Mouse (Mus musculus): ENCODE measurements at regions not wholly inside any gene's neighbourhood (a gene's known extent, or its start where the extent isn't known, plus 50 kb on each side); places are given as distances from the start of the nearest gene placed in this dataset.

- no peak for DNase-seq (ENCODE audit: low spot score in 2 of 2)
Measured at GRCm38 (mm10) chr2:74977828-74978227, 152.2 kb downstream of the Mtx2 start.

DNA sequence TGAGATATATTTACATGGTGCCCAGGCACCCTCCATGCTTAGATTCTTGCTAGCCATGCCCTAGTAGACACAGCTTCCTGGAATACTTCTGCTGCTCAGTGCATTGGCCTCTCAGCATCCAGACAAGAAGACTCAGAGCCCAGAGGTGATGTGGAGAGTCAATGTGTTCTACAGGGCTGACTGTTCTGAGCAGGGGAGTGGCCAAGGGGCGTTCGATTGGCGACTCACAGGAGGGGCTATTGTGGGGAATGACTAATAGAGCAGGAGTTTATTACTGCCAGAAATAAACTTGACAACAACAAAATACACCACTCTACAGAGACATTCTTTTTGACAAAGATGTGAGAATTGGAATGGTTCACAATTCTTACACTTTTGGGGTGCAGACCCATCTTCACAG, 156.3 kb downstream of the Mtx2 start:
- no peak for DNase-seq (ENCODE audit: low spot score in 2 of 2)

GRCm38 (mm10) chr2:74993802-74994201, 168.2 kb downstream of the Mtx2 start:
- no peak for DNase-seq (ENCODE audit: low spot score in 2 of 2)

DNA sequence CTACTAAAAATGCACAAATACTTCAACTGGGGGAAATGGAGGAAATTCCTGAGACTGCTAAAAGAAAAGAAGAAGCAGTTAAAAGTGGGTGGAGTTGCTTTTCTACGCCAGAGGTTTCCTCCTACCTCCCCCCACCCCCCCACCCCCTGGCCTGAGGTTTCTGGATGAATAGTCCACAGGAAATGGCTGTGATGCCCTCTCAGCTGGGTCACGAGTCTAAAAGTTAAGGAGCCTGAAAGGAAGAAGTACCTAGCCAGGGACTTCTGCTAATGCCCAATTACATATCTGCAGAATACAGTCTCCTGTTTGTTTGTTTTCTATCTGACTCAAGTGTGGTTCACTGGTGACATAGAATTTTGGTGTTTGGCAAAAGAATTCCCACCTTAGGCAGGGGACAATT, 169.4 kb downstream of the Mtx2 start:
- no peak for DNase-seq (ENCODE audit: low spot score in 2 of 2)

GRCm38 (mm10) chr2:74997736-74998135, 172.1 kb downstream of the Mtx2 start:
- no peak for DNase-seq (ENCODE audit: low spot score in 2 of 2)

- DNase-seq (ENCODE audit: low spot score in 2 of 2), result no peak
Measured at GRCm38 (mm10) chr2:75000368-75000796, 174.8 kb downstream of the Mtx2 start.

DNA sequence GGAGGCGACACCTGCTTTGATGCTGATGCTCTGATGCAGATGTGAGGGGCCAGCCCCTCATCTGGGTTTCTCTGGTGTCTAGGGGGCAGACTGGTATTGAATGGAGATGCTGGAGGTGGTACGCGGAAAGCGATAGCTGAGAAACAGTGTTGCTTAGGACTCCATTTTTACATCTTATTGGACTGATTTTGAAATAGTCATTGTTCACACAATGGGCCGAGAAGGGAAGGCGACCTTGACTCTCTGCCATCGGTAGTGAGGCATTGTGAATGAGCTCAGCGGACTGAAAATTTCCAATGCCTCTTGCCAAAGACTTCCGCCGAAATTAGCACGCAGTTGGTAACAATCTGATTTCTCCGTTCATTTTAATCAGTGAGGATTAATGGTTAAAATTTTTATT, 177.0 kb downstream of the Mtx2 start:
- no peak for DNase-seq (ENCODE audit: low spot score in 2 of 2)

GRCm38 (mm10) chr2:75008116-75008515, 182.5 kb downstream of the Mtx2 start:
- DNase-seq (ENCODE audit: low spot score in 2 of 2), result no peak

DNA sequence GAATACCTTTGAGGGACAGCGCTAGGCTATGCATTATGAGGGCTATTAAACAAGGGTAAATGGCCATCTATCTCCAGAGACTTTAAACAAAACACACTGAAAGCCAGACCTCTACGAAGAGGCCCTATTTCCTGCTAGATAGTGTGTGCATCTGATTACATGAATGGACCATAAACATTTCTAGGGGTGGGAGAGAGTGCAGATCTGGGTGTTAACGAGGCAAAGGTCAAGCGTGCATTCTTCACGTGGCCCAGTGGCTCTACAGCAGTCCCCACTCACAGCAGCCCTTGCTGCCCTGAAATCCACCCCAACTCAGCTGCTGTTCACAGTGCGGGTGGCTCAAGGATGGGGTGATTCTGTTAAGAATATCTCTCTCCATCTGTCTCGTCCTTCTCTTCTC, 185.0 kb downstream of the Mtx2 start:
- DNase-seq (ENCODE audit: low spot score in 2 of 2), result no peak

DNA sequence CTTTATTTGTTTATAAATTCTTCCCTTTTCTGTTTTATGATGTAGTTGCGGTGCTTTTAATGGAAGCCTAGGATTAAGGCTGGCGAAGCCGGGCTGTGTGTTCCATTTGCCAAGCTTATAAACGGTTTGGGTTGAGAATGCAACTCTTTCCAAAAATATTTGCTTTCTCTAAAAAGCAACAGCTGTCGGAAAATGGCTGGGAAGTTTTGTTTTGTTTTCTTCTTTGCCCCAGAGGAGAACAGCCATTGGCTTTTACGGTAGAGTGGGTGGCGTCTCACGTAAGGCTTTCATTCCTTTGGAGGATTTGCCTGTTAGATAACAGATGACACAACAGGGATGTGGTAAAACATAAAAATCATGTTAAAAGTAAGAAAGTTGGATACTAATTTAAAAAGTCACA, 186.4 kb downstream of the Mtx2 start:
- DNase-seq (ENCODE audit: low spot score in 2 of 2), result no peak

DNA sequence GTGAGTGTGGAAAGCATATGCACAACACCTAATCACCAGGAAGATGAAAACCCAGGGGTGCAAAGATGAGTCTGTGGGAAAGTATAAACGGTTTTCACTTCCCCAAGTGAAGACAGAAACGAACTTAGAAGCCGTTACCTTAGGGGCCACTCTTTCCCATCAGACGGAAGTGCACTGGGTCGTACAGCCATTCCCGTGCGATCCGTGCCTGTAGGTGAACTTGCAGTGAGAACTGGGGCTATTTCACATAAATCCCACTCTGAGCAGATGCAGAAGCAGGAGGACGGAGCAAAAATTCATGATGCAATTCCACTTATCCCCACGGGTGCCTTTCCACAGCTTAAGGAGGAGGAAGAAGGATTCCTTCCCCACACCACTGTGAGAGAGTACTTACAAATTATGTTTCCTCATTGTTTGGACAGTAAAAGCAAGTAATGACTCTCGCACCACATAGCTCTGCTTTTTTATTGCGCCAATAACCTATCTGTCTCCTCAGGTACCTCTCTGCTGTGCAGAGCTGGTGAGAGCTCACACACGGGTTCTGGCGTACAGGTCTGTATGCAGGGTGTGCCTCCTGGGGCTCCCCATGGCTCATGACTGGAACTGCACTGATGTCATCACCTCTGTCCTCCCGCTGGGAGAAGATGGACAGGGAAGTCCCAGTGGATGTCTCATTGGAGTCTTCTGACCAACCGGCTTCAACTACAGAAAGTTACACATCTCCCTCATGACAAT, 189.6 kb downstream of the Mtx2 start:
- no peak for DNase-seq (ENCODE audit: low spot score in 2 of 2)

GRCm38 (mm10) chr2:75019459-75019858, 193.9 kb downstream of the Mtx2 start:
- DNase-seq (ENCODE audit: low spot score in 2 of 2), result no peak

GRCm38 (mm10) chr2:75021639-75022038, 196.0 kb downstream of the Mtx2 start:
- no peak for DNase-seq (ENCODE audit: low spot score in 2 of 2)

DNA sequence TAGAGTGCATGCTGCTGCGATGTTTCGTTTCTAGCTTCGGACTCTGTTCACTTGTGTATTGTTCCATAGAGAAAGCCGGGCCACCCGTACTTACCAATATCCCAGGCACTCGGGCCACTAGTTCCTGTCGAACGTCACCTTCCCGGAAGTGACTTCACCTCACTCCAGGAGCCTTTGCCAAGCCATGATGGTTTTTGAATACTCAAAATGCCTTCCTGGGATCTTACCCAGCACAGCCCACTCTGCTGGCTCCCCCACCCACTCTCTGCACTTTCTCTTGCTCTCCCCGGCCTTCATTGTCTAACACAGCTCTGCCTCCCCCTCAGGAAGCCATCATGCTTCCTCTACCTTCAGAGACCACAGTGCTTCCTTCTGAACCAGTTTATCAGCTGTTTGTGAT, 202.5 kb downstream of the Mtx2 start:
- no peak for DNase-seq (ENCODE audit: low spot score in 2 of 2)

- DNase-seq (ENCODE audit: low spot score in 2 of 2), result peak in 1 of 2 experiments; percentile 5
Measured at GRCm38 (mm10) chr2:75029089-75029693, 203.6 kb downstream of the Mtx2 start.

GRCm38 (mm10) chr2:75034708-75035107, 209.1 kb downstream of the Mtx2 start:
- no peak for DNase-seq (ENCODE audit: low spot score in 2 of 2)

DNA sequence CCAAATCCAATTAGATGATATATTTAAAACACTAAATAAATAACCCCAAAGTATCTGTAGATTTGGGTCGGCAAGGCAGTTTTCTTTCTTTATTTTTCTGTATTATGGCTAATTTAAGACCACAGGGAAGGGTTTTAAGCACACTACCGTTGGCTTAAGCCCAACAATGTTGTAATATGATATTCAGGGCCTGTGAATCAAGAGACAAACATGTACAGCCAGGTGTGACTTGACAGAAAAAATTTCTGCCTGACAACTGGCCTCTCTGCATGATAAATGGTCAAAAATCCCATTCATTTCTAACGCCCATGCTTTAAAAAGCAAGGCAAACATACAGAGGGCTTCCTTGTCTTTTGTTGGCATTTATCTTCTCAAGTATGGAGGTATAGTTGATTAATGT, 213.5 kb downstream of the Mtx2 start:
- no peak for DNase-seq (ENCODE audit: low spot score in 2 of 2)

GRCm38 (mm10) chr2:75046892-75047291, 221.3 kb downstream of the Mtx2 start:
- DNase-seq (ENCODE audit: low spot score in 2 of 2), result no peak

- no peak for DNase-seq (ENCODE audit: low spot score in 2 of 2)
Measured at GRCm38 (mm10) chr2:75048071-75048470, 222.5 kb downstream of the Mtx2 start.

- no peak for DNase-seq (ENCODE audit: low spot score in 2 of 2)
Measured at GRCm38 (mm10) chr2:75054474-75055186, 229.0 kb downstream of the Mtx2 start.

DNA sequence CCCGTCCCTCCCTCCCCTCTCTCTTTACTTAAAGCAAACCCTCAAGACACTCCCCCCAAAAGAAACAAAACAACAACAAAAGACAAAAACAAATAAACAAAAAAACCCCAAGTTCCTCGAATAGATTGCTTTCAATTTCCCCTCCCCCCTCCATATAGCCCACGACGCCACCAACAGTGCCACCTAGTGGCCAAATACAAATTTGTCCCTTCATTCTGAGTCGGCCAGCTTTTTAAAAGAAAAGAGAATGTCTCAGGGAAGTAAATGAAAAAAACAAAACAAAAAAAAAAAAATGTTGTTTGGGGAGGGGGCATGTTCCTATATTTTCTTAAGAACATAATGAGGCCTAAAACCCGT, 229.6 kb downstream of the Mtx2 start:
- peak; percentile 21 to 57 for DNase-seq (ENCODE audit: low spot score in 2 of 2)

DNA sequence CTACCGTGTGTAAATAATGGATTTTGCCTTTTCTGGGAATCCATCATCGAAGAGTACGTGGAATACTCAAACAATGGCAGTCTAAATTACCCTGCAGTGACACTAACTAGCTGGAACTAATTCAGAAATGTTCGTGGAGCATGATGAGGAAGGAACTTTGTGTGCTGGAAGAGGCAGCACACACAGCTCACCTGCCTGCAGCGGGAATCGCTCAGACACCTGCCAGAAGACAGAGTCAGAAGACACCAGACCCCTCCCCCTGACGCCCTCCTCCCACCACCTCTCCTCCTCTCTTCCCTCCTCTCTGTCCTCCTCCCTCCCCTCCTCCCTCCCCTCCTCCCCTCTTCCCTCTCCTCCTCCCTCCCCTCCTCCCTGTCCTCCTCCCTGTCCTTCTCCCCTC, 235.4 kb downstream of the Mtx2 start:
- DNase-seq (ENCODE audit: low spot score in 2 of 2), result no peak
